Mouse (Mus musculus) heart, embryonic 10.5 days (tissue): ENCODE results near the gene Olfr214. TPM values are rescaled to one million over a fixed set of nuclear protein-coding genes. Genes with fewer than 3 reads are reported as not detected.

ENCODE experiments used
- polyA plus RNA-seq: library from polyadenylated mRNA; unstranded; fragments of >200 nt; fragmentation: Nextera tagmentation; extraction: Ambion mirVana; gene quantifications from 2 replicates; pipeline ENCODE4 v1.2.1, GENCODE M21; 2016

Olfr214 gene
- polyA plus RNA-seq, 1 experiment from 2014 or later, result not detected

Other genes starting within 250 kb of the Olfr214 start
- 25.8 and 29.6 TPM in 2 replicates for gene March8, start 216.2 kb upstream of the Olfr214 start, polyA plus RNA-seq
- gene Alox5, start 93.1 kb upstream of the Olfr214 start, polyA plus RNA-seq, result 5.5 and 7.1 TPM in 2 replicates
- gene Olfr211, start 65.1 kb upstream of the Olfr214 start, polyA plus RNA-seq, result not detected in 2 replicates
- not detected in 2 replicates for gene Olfr212, start 47.7 kb upstream of the Olfr214 start, polyA plus RNA-seq
- gene Olfr213, start 15.8 kb upstream of the Olfr214 start, polyA plus RNA-seq, result not detected in 2 replicates
- 0.53 and 0.67 TPM in 2 replicates for gene Gm5580, start 3.1 kb upstream of the Olfr214 start, polyA plus RNA-seq
- gene Olfr215, start 30.0 kb downstream of the Olfr214 start, polyA plus RNA-seq, result not detected in 2 replicates
- 96.7 and 139 TPM in 2 replicates for gene Zfp422, start 74.8 kb downstream of the Olfr214 start, polyA plus RNA-seq
- 5.5 and 6.0 TPM in 2 replicates for gene Depp1, start 96.4 kb downstream of the Olfr214 start, polyA plus RNA-seq
- gene Rassf4, start 119.7 kb downstream of the Olfr214 start, polyA plus RNA-seq, result 5.5 and 7.2 TPM in 2 replicates
- 0.04 and 0.14 TPM in 2 replicates for gene Tmem72, start 162.7 kb downstream of the Olfr214 start, polyA plus RNA-seq